Mouse (Mus musculus): ENCODE measurements around the gene Dnajb2. TPM values are rescaled to one million over a fixed set of nuclear protein-coding genes. Genes with fewer than 3 reads are reported as not detected.

Dnajb2 gene
- polyA plus RNA-seq, 1 experiment from 2014 or later, result 42.8 TPM

- Histone ChIP-seq H3K4me3 (replicated peaks) (no peak overlapping the region), H3K4me1 (replicated peaks) (peaks cover 25% of the 10 kb centered on the region), H3K36me3 (no peaks in the 10 kb centered on the region), H3K4me2 (no peak overlapping the region), H3K27ac (no peak overlapping the region), H3K9me3 (no peaks in the 10 kb centered on the region), H3K9ac (replicated peaks) (no peak overlapping the region), H3K27me3 (peaks cover 25% of the 10 kb centered on the region)
- no peak for ATAC-seq (ENCODE audit: insufficient number of reproducible peaks, insufficient read depth, low FRiP score, low TSS enrichment, low read depth)
- WGBS, result 69% methylated on average over 13 of the region's 13 CpGs
These were observed 16.1 kb downstream of the Dnajb2 start for GRCm38 (mm10) chr1:75252308-75252707.

- no peak overlapping the region for H3K27ac ChIP-seq
- H3K4me2 ChIP-seq, result no peak overlapping the region
- ATAC-seq (ENCODE audit: insufficient number of reproducible peaks, insufficient read depth, low FRiP score, low TSS enrichment, low read depth), result no peak
- no peaks in the 10 kb centered on the region for H3K36me3 ChIP-seq
- H3K4me1 ChIP-seq (replicated peaks), result peaks cover 18% of the 10 kb centered on the region
- H3K27me3 ChIP-seq, result peaks cover 30% of the 10 kb centered on the region
- H3K9me3 ChIP-seq, result no peaks in the 10 kb centered on the region
- WGBS, result 72% methylated on average over 16 of the region's 16 CpGs
- no peak overlapping the region for H3K9ac ChIP-seq (replicated peaks)
- H3K4me3 ChIP-seq (replicated peaks), result no peak overlapping the region
These were observed 16.8 kb downstream of the Dnajb2 start for GRCm38 (mm10) chr1:75253029-75253428.

GRCm38 (mm10) chr1:75253849-75254624 lies 17.8 kb downstream of the Dnajb2 start:
- Histone ChIP-seq H3K36me3 (no peaks in the 10 kb centered on the region), H3K27me3 (peaks cover 30% of the 10 kb centered on the region), H3K4me2 (no peak overlapping the region), H3K9ac (replicated peaks) (no peak overlapping the region), H3K27ac (no peak overlapping the region), H3K4me3 (replicated peaks) (no peak overlapping the region), H3K9me3 (no peaks in the 10 kb centered on the region), H3K4me1 (replicated peaks) (peaks cover 12% of the 10 kb centered on the region; the same call in 1 of the 2 replicates)
- ATAC-seq (ENCODE audit: insufficient number of reproducible peaks, insufficient read depth, low FRiP score, low TSS enrichment, low read depth), result no peak
- WGBS, result 67% methylated on average over 16 of the region's 16 CpGs

- Histone ChIP-seq H3K9me3 (no peaks in the 10 kb centered on the region), H3K9ac (replicated peaks) (no peak overlapping the region), H3K4me1 (replicated peaks) (peaks cover 12% of the 10 kb centered on the region; the same call in 1 of the 2 replicates), H3K27ac (no peak overlapping the region), H3K27me3 (peaks cover 30% of the 10 kb centered on the region), H3K4me2 (no peak overlapping the region), H3K4me3 (replicated peaks) (no peak overlapping the region), H3K36me3 (no peaks in the 10 kb centered on the region)
- ATAC-seq (ENCODE audit: insufficient number of reproducible peaks, insufficient read depth, low FRiP score, low TSS enrichment, low read depth), result no peak
- 70% methylated on average over 8 of the region's 8 CpGs for WGBS
These were observed 18.4 kb downstream of the Dnajb2 start for GRCm38 (mm10) chr1:75254625-75255013.

GRCm38 (mm10) chr1:75255516-75256046 lies 19.4 kb downstream of the Dnajb2 start:
- H3K27ac ChIP-seq, result no peak overlapping the region
- H3K4me3 ChIP-seq (replicated peaks), result no peak overlapping the region
- WGBS, result 68% methylated on average over 10 of the region's 10 CpGs
- H3K9me3 ChIP-seq, result no peaks in the 10 kb centered on the region
- peaks cover 10% of the 10 kb centered on the region; the same call in 1 of the 2 replicates for H3K4me1 ChIP-seq (replicated peaks)
- H3K9ac ChIP-seq (replicated peaks), result no peak overlapping the region
- H3K27me3 ChIP-seq, result peaks cover 34% of the 10 kb centered on the region
- H3K4me2 ChIP-seq, result no peak overlapping the region
- no peak for ATAC-seq (ENCODE audit: insufficient number of reproducible peaks, insufficient read depth, low FRiP score, low TSS enrichment, low read depth)
- no peaks in the 10 kb centered on the region for H3K36me3 ChIP-seq

GRCm38 (mm10) chr1:75261278-75261677 lies 25.1 kb downstream of the Dnajb2 start:
- Histone ChIP-seq H3K36me3 (no peaks in the 10 kb centered on the region), H3K27ac (no peak overlapping the region), H3K9me3 (no peaks in the 10 kb centered on the region), H3K9ac (replicated peaks) (no peak overlapping the region), H3K4me2 (no peak overlapping the region), H3K4me3 (replicated peaks) (no peak overlapping the region), H3K27me3 (peaks cover 63% of the 10 kb centered on the region), H3K4me1 (replicated peaks) (no peaks in the 10 kb centered on the region)
- ATAC-seq (ENCODE audit: insufficient number of reproducible peaks, insufficient read depth, low FRiP score, low TSS enrichment, low read depth), result no peak

GRCm38 (mm10) chr1:75262969-75263951 lies 27.1 kb downstream of the Dnajb2 start:
- no peak overlapping the region for H3K27ac ChIP-seq
- H3K36me3 ChIP-seq, result no peaks in the 10 kb centered on the region
- H3K4me1 ChIP-seq (replicated peaks), result no peaks in the 10 kb centered on the region
- no peak overlapping the region for H3K9ac ChIP-seq (replicated peaks)
- ATAC-seq (ENCODE audit: insufficient number of reproducible peaks, insufficient read depth, low FRiP score, low TSS enrichment, low read depth), result no peak
- H3K4me2 ChIP-seq, result peak overlapping the region; percentile 26; the same call in 1 of the 2 replicates
- H3K9me3 ChIP-seq, result no peaks in the 10 kb centered on the region
- peak overlapping the region; percentile 18; the same call in 1 of the 2 replicates for H3K4me3 ChIP-seq (replicated peaks)
- 2% methylated on average over 40 of the region's 40 CpGs for WGBS
- H3K27me3 ChIP-seq, result peaks cover 57% of the 10 kb centered on the region

- H3K4me1 ChIP-seq (replicated peaks), result no peaks in the 10 kb centered on the region
- peaks cover 66% of the 10 kb centered on the region for H3K27me3 ChIP-seq
- H3K36me3 ChIP-seq, result no peaks in the 10 kb centered on the region
- ATAC-seq (ENCODE audit: insufficient number of reproducible peaks, insufficient read depth, low FRiP score, low TSS enrichment, low read depth), result no peak
- no peaks in the 10 kb centered on the region for H3K9me3 ChIP-seq
- H3K4me2 ChIP-seq, result peak within 1 kb of the TSS; percentile 26; the same call in 1 of the 2 replicates
- WGBS, result 12% methylated on average over 32 of the region's 32 CpGs
- H3K4me3 ChIP-seq (replicated peaks), result peak within 1 kb of the TSS; percentile 18; the same call in 1 of the 2 replicates
- H3K9ac ChIP-seq (replicated peaks), result no peak within 1 kb of the TSS
- no peak within 1 kb of the TSS for H3K27ac ChIP-seq
These were observed 28.1 kb downstream of the Dnajb2 start, which contains the start of gene Ptprn for GRCm38 (mm10) chr1:75264091-75264880. Gene Ptprn (minus strand): TSS chr1:75264502.

GRCm38 (mm10) chr1:75277195-75278188 lies 41.3 kb downstream of the Dnajb2 start:
- H3K9me3 ChIP-seq, result 0 out of 2 replicates have a peak, but pooled peaks cover 6% of the 10 kb centered on the region
- no peak overlapping the region for H3K27ac ChIP-seq
- no peak overlapping the region for H3K4me3 ChIP-seq (replicated peaks)
- WGBS, result 7% methylated on average over 23 of the region's 23 CpGs
- H3K36me3 ChIP-seq, result no peaks in the 10 kb centered on the region
- H3K4me1 ChIP-seq (replicated peaks), result no peaks in the 10 kb centered on the region
- ATAC-seq (ENCODE audit: insufficient number of reproducible peaks, insufficient read depth, low FRiP score, low TSS enrichment, low read depth), result no peak
- peaks cover 40% of the 10 kb centered on the region for H3K27me3 ChIP-seq
- no peak overlapping the region for H3K9ac ChIP-seq (replicated peaks)
- H3K4me2 ChIP-seq, result no peak overlapping the region
